Mouse (Mus musculus) right cerebral cortex, adult 2 months (tissue): ENCODE results near the gene Rcn3.
A peak's percentile ranks its signal among the peaks of the same experiment; 100 is the strongest.
"Not testable (repeated sequence)": the region's sequence is repeated elsewhere in the genome, so short reads cannot be mapped to it uniquely, and the experiment has no call there.

Experiments
- DNase-seq, 2 experiments: peaks; one replicate each; pipeline ENCODE4 v3.0.0; 2021 to 2022; ENCODE audit warnings: low spot score in 2 of 2

Gene Rcn3

GRCm38 (mm10) chr7:45092048-45092447, at the start of gene Rcn3:
TSS of gene Rcn3 (minus strand) at chr7:45092221.
- DNase-seq: no peak

- DNase-seq: no peak
Measured at GRCm38 (mm10) chr7:45141319-45141718, 49.3 kb upstream of the Rcn3 start.

- DNase-seq: no peak
Measured at GRCm38 (mm10) chr7:45139904-45140723, 48.1 kb upstream of the Rcn3 start.

GRCm38 (mm10) chr7:45138403-45138802, 46.4 kb upstream of the Rcn3 start:
- DNase-seq: no peak

GRCm38 (mm10) chr7:45137171-45138006, 45.4 kb upstream of the Rcn3 start:
- no peak for DNase-seq

GRCm38 (mm10) chr7:45135993-45136567, 44.1 kb upstream of the Rcn3 start, which contains the start of the genes Gm45713 and Flt3l:
TSS of gene Gm45713 (minus strand) at chr7:45136231.
TSS of gene Flt3l (minus strand) at chr7:45136432.
- peak; percentile 89 to 91 for DNase-seq

GRCm38 (mm10) chr7:45135370-45135769, 43.3 kb upstream of the Rcn3 start:
- no peak for DNase-seq

- no peak for DNase-seq
Measured at GRCm38 (mm10) chr7:45134544-45135026, 42.6 kb upstream of the Rcn3 start.

- no peak for DNase-seq
Measured at GRCm38 (mm10) chr7:45133446-45134159, 41.6 kb upstream of the Rcn3 start.

- no peak for DNase-seq
Measured at GRCm38 (mm10) chr7:45131850-45132249, 39.8 kb upstream of the Rcn3 start.

- DNase-seq: no peak
Measured at GRCm38 (mm10) chr7:45129776-45130512, 37.9 kb upstream of the Rcn3 start.

GRCm38 (mm10) chr7:45129318-45129717, 37.3 kb upstream of the Rcn3 start:
- peak in 1 of 2 experiments; percentile 39 for DNase-seq

GRCm38 (mm10) chr7:45128624-45129246, 36.7 kb upstream of the Rcn3 start, which contains the start of gene Rpl13a:
TSS of gene Rpl13a (minus strand) at chr7:45128761.
- DNase-seq: peak; percentile 99

- DNase-seq: no peak
Measured at GRCm38 (mm10) chr7:45127700-45128224, 35.7 kb upstream of the Rcn3 start.

- no peak for DNase-seq
Measured at GRCm38 (mm10) chr7:45126844-45127699, 35.1 kb upstream of the Rcn3 start.

- no peak for DNase-seq
Measured at GRCm38 (mm10) chr7:45126147-45126843, 34.3 kb upstream of the Rcn3 start.

- not testable (repeated sequence) for DNase-seq
Measured at GRCm38 (mm10) chr7:45125649-45126048, 33.6 kb upstream of the Rcn3 start.

- DNase-seq: no peak
Measured at GRCm38 (mm10) chr7:45125144-45125600, 33.2 kb upstream of the Rcn3 start.
